Mouse (Mus musculus): ENCODE measurements around the gene Tmem251.

Tmem251 gene

GRCm38 (mm10) chr12:102743589-102744574 lies at the start of gene Tmem251, which contains the start of gene Moap1:
Gene Tmem251, plus strand, starts transcription at chr12:102743762.
Gene Moap1, minus strand, starts transcription at chr12:102743661.
- DNase-seq (ENCODE audit: low spot score): peak; percentile 84

GRCm38 (mm10) chr12:102695369-102696239 lies 48.0 kb upstream of the Tmem251 start:
- no peak for DNase-seq (ENCODE audit: low spot score)

- DNase-seq (ENCODE audit: low spot score): no peak
Observed at GRCm38 (mm10) chr12:102696635-102697354, 46.8 kb upstream of the Tmem251 start.

DNA sequence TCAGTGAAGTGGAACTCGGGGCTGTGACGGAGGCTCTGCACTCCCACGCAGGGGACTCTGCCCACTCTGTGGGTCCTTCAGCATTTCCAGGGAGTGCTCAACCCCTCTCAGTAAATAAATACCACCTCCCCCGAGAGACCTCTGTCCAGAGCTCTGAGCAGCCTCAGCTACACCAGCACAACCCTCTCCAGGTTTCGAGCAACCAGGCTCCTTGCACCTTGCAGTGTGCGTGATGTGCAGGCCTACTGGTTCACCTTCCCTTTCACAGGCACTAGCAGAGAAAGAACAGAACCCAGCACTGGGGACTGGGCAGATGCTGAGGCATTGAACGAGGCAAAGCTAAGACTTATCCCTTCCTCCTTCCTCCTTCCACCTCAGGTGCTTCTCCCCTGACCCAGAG lies 46.2 kb upstream of the Tmem251 start:
- no peak for DNase-seq (ENCODE audit: low spot score)

- DNase-seq (ENCODE audit: low spot score): no peak
Observed at GRCm38 (mm10) chr12:102698089-102698684, 45.4 kb upstream of the Tmem251 start.

DNA sequence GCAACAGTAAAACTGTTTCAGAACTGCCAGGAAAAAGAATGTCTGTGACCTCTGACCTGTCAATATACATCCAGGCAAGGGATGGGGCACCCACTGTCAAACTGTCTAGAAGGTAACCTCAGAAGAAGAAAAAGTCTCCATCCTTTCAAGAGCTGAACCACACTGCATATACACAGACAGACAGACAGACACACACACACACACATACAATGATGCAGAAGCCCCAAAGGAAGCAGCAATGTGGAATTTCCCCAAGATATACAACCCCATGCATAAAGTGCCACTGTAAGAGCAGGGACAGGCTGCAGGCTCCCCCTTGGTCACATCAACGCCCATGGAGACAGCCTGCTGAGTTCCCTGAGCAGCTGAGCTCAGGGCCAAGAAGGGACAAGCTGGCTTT lies 44.4 kb upstream of the Tmem251 start:
- DNase-seq (ENCODE audit: low spot score): no peak

- DNase-seq (ENCODE audit: low spot score): no peak
Observed at GRCm38 (mm10) chr12:102700453-102700852, 43.1 kb upstream of the Tmem251 start.

GRCm38 (mm10) chr12:102701691-102702207 lies 41.8 kb upstream of the Tmem251 start:
- DNase-seq (ENCODE audit: low spot score): no peak

GRCm38 (mm10) chr12:102702356-102703110 lies 41.0 kb upstream of the Tmem251 start:
- peak; percentile 57 for DNase-seq (ENCODE audit: low spot score)

DNA sequence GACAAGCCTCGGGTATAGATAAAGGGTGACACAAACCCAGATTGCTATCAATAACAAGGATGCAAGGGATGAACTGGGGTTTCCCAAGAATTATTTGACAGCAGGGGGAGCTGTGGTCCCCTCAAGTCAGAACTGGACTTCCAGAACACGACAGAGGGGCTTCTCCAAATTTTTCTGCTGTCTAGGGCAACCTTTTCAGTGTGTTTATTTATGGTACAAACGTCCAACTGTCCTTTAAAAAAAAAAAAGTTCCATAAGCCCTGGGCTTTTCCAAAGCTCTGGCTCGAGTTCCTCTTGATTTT lies 40.5 kb upstream of the Tmem251 start:
- DNase-seq (ENCODE audit: low spot score): no peak

- DNase-seq (ENCODE audit: low spot score): no peak
Observed at GRCm38 (mm10) chr12:102703441-102703840, 40.1 kb upstream of the Tmem251 start.

DNA sequence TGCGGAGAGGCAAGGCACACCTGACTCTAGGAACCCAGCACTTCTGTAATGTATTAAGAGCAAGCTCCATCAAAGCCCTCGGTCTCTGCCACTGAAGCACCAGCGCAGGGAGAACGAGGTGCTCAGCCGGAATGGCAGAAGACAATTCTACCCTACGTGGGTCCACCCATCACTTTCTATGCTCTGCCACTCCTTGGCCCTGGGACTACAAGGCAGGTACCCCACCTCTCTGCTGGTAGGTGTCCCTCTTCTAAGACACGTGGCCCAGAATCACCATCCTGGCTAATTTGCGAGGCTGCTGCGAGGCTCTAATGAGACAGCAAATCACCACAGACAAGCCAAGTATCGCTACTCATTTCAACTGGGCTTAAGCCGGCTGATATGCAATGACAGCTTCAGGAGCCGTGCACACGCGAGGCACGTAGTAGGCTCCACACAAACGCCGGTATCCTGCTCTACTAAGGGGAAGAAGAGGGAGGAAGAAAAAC lies 39.6 kb upstream of the Tmem251 start:
- DNase-seq (ENCODE audit: low spot score): no peak

DNA sequence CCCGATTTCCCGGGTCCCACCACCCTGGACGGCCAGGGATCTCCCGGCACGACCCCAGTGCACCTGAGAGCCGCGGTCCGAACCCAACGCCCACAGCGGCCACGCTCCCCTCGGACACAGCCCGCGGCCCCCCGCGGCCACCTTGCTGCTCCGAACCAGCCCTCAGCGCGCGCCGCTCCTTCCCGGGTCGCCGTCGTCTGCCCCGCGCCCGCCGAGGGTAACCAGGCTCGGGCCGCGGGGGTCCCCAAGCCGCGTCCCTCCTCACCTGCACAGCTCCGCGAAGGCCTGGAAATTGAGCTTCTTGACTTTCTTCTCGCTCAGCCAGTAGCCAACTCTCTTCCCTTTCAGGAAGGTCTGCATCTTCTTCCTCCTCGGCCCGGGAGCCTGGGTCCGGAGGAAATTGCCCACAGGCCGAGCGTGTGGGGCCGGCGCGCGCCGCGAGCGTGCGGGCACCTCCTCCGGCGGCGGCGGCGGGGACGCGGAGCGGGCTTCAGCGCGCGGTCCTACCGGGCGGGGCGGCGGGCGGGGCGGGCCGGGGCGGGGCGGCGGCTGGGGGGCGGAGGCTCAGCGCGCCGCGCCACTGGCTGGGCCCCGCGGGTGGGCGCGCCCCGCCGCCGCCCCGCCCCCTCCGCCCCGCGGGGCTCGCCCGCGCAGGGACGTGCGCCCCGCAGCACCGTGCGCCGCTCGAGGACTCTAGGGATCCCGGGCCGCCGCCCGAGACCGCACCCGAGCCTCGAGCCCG lies 38.9 kb upstream of the Tmem251 start, which contains the start of gene Itpk1:
TSS of gene Itpk1 (minus strand) at position 474 of the 742 bp plus-strand sequence.
- DNase-seq (ENCODE audit: low spot score): peak; percentile 51

GRCm38 (mm10) chr12:102705216-102705871 lies 38.2 kb upstream of the Tmem251 start:
- DNase-seq (ENCODE audit: low spot score): peak; percentile 78

- DNase-seq (ENCODE audit: low spot score): no peak
Observed at GRCm38 (mm10) chr12:102705906-102706640, 37.5 kb upstream of the Tmem251 start.

DNA sequence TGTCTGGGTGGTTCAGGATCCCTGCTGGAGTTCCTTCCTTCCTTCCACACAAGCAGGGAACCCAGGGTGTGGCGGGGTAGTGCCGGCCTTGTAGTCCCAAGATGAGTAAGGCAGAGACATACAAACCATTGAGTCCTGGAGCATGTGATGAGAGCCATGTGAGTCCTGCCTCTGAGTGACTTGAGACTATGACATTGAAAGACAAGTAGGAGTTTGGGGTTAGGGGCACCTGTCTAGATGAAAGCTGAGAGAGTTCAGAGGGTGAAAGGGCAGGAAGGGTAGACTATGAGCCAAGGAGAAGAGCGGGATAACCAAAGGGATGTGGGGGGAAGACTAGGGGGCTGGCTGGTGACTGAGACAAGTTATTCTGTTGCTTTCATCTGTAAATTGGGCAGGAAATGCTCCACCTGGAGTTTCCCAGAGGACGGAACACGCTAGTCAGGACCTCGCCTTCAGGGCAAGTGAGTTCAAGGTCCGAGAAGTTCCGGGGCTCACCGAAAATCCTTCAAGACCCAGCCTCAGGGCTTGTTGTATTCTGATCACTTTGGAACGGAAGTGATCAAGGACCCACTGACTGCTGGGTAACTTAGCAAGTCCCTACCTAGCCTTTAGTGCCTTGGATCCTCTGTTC lies 36.6 kb upstream of the Tmem251 start:
- DNase-seq (ENCODE audit: low spot score): no peak

GRCm38 (mm10) chr12:102708220-102708619 lies 35.3 kb upstream of the Tmem251 start:
- DNase-seq (ENCODE audit: low spot score): no peak

- DNase-seq (ENCODE audit: low spot score): no peak
Observed at GRCm38 (mm10) chr12:102709896-102710295, 33.7 kb upstream of the Tmem251 start.

All from spleen, adult 12 weeks (tissue).